Mouse (Mus musculus) midbrain, embryonic 14.5 days (tissue): ENCODE data around the gene Tex21. TPM values are rescaled to one million over a fixed set of nuclear protein-coding genes. Genes with fewer than 3 reads are reported as not detected.

Source experiments
- ATAC-seq: fragments of 200-750 bp; cut with Nextera tagmentation; 2 replicates; pipeline ENCODE4 v1.8.0; 2017; ENCODE audit warnings: moderate number of reproducible peaks, moderate library complexity; ENCODE audit not compliant: low FRiP score, low TSS enrichment
- DNase-seq: peaks from one replicate; pipeline ENCODE4 v3.0.0-alpha.2; 2015
- H3K27ac ChIP-seq: fragments of 300-500 bp; sonication (generic); replicated peaks from 2 replicates; pipeline ENCODE4 v1.5.1; 2014; ENCODE audit warnings: mild to moderate bottlenecking, low read depth, low read length, moderate library complexity
- H3K27me3 ChIP-seq: fragments of 300-500 bp; sonication (generic); 2 replicates; pipeline ENCODE4 v1.6.1; 2014; ENCODE audit warnings: low read length, control low read depth, mixed read lengths; ENCODE audit not compliant: control insufficient read depth, insufficient read depth
- H3K36me3 ChIP-seq: fragments of 300-500 bp; sonication (generic); 2 replicates; pipeline ENCODE4 v1.6.1; 2014; ENCODE audit warnings: low read length, control low read depth; ENCODE audit not compliant: control insufficient read depth, insufficient read depth
- H3K4me1 ChIP-seq: fragments of 300-500 bp; sonication (generic); 2 replicates; pipeline ENCODE4 v1.6.1; 2014; ENCODE audit warnings: mild to moderate bottlenecking, antibody characterized with exemption, low read length, control low read depth; ENCODE audit not compliant: control insufficient read depth, insufficient read depth
- H3K4me2 ChIP-seq: fragments of 300-500 bp; sonication (generic); 2 replicates; pipeline ENCODE4 v1.6.1; 2014; ENCODE audit warnings: mild to moderate bottlenecking, low read length, moderate library complexity
- H3K4me3 ChIP-seq: fragments of 300-500 bp; sonication (generic); replicated peaks from 2 replicates; pipeline ENCODE4 v1.5.1; 2014; ENCODE audit warnings: low read depth, low read length
- H3K9ac ChIP-seq: fragments of 300-500 bp; sonication (generic); replicated peaks from 2 replicates; pipeline ENCODE4 v1.6.1; 2014; ENCODE audit warnings: mild to moderate bottlenecking, low read length, moderate library complexity
- H3K9me3 ChIP-seq: fragments of 300-500 bp; sonication (generic); 2 replicates; pipeline ENCODE4 v1.6.1; 2016; ENCODE audit warnings: low read length, control low read depth, mixed read lengths; ENCODE audit not compliant: control insufficient read depth
- WGBS: fragments of 180-500 bp; shearing (Covaris S2); extraction: QIAGEN DNeasy Blood & Tissue Kit; methylation state at CpG from one replicate; pipeline ENCODE4 v1.1.7; 2014; 5-methylcytosine and 5-hydroxymethylcytosine counted together
- polyA plus RNA-seq: library from polyadenylated mRNA; unstranded; fragments of >200 nt; fragmentation: Nextera tagmentation; extraction: Ambion mirVana; gene quantifications from 2 replicates; pipeline ENCODE4 v1.2.1, GENCODE M21; 2014

The Tex21 gene
- polyA plus RNA-seq, 1 experiment from 2014 or later = not detected

- Histone ChIP-seq H3K27me3 (no peaks in the 10 kb centered on the region), H3K4me2 (no peak overlapping the region), H3K4me1 (peaks cover 7% of the 10 kb centered on the region), H3K4me3 (no peak overlapping the region), H3K9me3 (no peaks in the 10 kb centered on the region), H3K27ac (no peak overlapping the region), H3K9ac (peak overlapping the region; percentile 60; the same call in 1 of the 2 replicates), H3K36me3 (no peaks in the 10 kb centered on the region)
- DNase-seq (no peak), ATAC-seq (no peak)
- 76% methylated on average over 8 of the region's 8 CpGs for WGBS
These were observed 7.4 kb upstream of the Tex21 start for GRCm38 (mm10) chr12:76253991-76254390.

GRCm38 (mm10) chr12:76253591-76253990, 7.0 kb upstream of the Tex21 start:
- Histone ChIP-seq H3K27ac (no peak overlapping the region), H3K4me3 (no peak overlapping the region), H3K36me3 (no peaks in the 10 kb centered on the region), H3K9me3 (no peaks in the 10 kb centered on the region), H3K27me3 (no peaks in the 10 kb centered on the region), H3K9ac (no peak overlapping the region), H3K4me1 (peaks cover 7% of the 10 kb centered on the region), H3K4me2 (no peak overlapping the region)
- ATAC-seq = no peak
- 85% methylated on average over 2 of the region's 2 CpGs for WGBS
- DNase-seq = no peak

- Histone ChIP-seq H3K4me1 (peaks cover 7% of the 10 kb centered on the region), H3K36me3 (no peaks in the 10 kb centered on the region), H3K27ac (no peak overlapping the region), H3K9ac (no peak overlapping the region), H3K4me2 (no peak overlapping the region), H3K4me3 (no peak overlapping the region), H3K27me3 (no peaks in the 10 kb centered on the region), H3K9me3 (no peaks in the 10 kb centered on the region)
- no peak for DNase-seq
- 82% methylated on average over 1 of the region's 1 CpGs for WGBS
- ATAC-seq = no peak
These were observed 6.5 kb upstream of the Tex21 start for GRCm38 (mm10) chr12:76253090-76253489.

- no peaks in the 10 kb centered on the region for H3K9me3 ChIP-seq
- H3K27ac ChIP-seq = no peak overlapping the region
- DNase-seq (no peak), ATAC-seq (no peak)
- no peaks in the 10 kb centered on the region for H3K27me3 ChIP-seq
- no peaks in the 10 kb centered on the region for H3K4me1 ChIP-seq
- WGBS = 96% methylated on average over 8 of the region's 8 CpGs
- no peak overlapping the region for H3K4me3 ChIP-seq
- no peak overlapping the region for H3K4me2 ChIP-seq
- H3K9ac ChIP-seq = no peak overlapping the region
- no peaks in the 10 kb centered on the region for H3K36me3 ChIP-seq
These were observed 1.6 kb downstream of the Tex21 start for GRCm38 (mm10) chr12:76244981-76245380.

GRCm38 (mm10) chr12:76241833-76242232, 4.7 kb downstream of the Tex21 start:
- no peak for DNase-seq
- no peak for ATAC-seq
- no peak overlapping the region for H3K27ac ChIP-seq
- no peak overlapping the region for H3K9ac ChIP-seq
- 69% methylated on average over 5 of the region's 5 CpGs for WGBS
- no peak overlapping the region for H3K4me3 ChIP-seq
- H3K27me3 ChIP-seq = no peaks in the 10 kb centered on the region
- no peaks in the 10 kb centered on the region for H3K36me3 ChIP-seq
- H3K9me3 ChIP-seq = no peaks in the 10 kb centered on the region
- no peaks in the 10 kb centered on the region for H3K4me1 ChIP-seq
- H3K4me2 ChIP-seq = no peak overlapping the region

- Histone ChIP-seq H3K27me3 (no peaks in the 10 kb centered on the region), H3K36me3 (no peaks in the 10 kb centered on the region), H3K9ac (no peak overlapping the region), H3K4me2 (no peak overlapping the region), H3K4me3 (no peak overlapping the region), H3K4me1 (no peaks in the 10 kb centered on the region), H3K27ac (no peak overlapping the region), H3K9me3 (no peaks in the 10 kb centered on the region)
- DNase-seq = no peak
- ATAC-seq = no peak
- 91% methylated on average over 3 of the region's 3 CpGs for WGBS
These were observed 5.5 kb downstream of the Tex21 start for GRCm38 (mm10) chr12:76241084-76241483.

GRCm38 (mm10) chr12:76240670-76241069, 5.9 kb downstream of the Tex21 start:
- ATAC-seq (no peak), DNase-seq (no peak)
- H3K36me3 ChIP-seq = no peaks in the 10 kb centered on the region
- H3K9ac ChIP-seq = no peak overlapping the region
- no peaks in the 10 kb centered on the region for H3K4me1 ChIP-seq
- no peak overlapping the region for H3K4me2 ChIP-seq
- no peaks in the 10 kb centered on the region for H3K27me3 ChIP-seq
- H3K4me3 ChIP-seq = no peak overlapping the region
- no peaks in the 10 kb centered on the region for H3K9me3 ChIP-seq
- 91% methylated on average over 3 of the region's 3 CpGs for WGBS
- no peak overlapping the region for H3K27ac ChIP-seq

- DNase-seq (no peak), ATAC-seq (no peak)
- no peak overlapping the region for H3K9ac ChIP-seq
These were observed 6.5 kb downstream of the Tex21 start for GRCm38 (mm10) chr12:76239839-76240571.

GRCm38 (mm10) chr12:76239145-76239838, 7.3 kb downstream of the Tex21 start:
- DNase-seq (no peak), ATAC-seq (no peak)
- Histone ChIP-seq H3K4me2 (no peak overlapping the region), H3K27ac (no peak overlapping the region), H3K4me3 (no peak overlapping the region), H3K4me1 (no peaks in the 10 kb centered on the region), H3K27me3 (no peaks in the 10 kb centered on the region), H3K9me3 (no peaks in the 10 kb centered on the region), H3K36me3 (no peaks in the 10 kb centered on the region), H3K9ac (no peak overlapping the region)
- 84% methylated on average over 10 of the region's 10 CpGs for WGBS

More at GRCm38 (mm10) chr12:76239839-76240571, 6.5 kb downstream of the Tex21 start:
- no peaks in the 10 kb centered on the region for H3K36me3 ChIP-seq
- no peaks in the 10 kb centered on the region for H3K4me1 ChIP-seq
- H3K9me3 ChIP-seq = no peaks in the 10 kb centered on the region
- whole genome bisulfite sequencing = 90% methylated on average over 7 of the region's 7 CpGs
- H3K27ac ChIP-seq = no peak overlapping the region
- H3K4me3 ChIP-seq = no peak overlapping the region
- no peak overlapping the region for H3K4me2 ChIP-seq
- H3K27me3 ChIP-seq = no peaks in the 10 kb centered on the region
